Mouse (Mus musculus) heart, adult 2 months (tissue): ENCODE results near the gene Setdb2.

Experiments
- CTCF ChIP-seq: fragments of 200-600 bp; IDR thresholded peaks from 2 replicates; pipeline ENCODE4 v1.8.1; 2022; ENCODE audit warnings: antibody characterized with exemption, mild to moderate bottlenecking, moderate library complexity
- EP300 ChIP-seq: fragments of 200-500 bp; IDR thresholded peaks from 2 replicates; pipeline ENCODE4 v1.6.1; 2011; ENCODE audit warnings: low read depth, low read length, control low read depth; ENCODE audit not compliant: insufficient read depth

- TF ChIP-seq CTCF (no peak), EP300 (no peak)
These were observed 3.3 kb downstream of the Setdb2 start for GRCm38 (mm10) chr14:59437398-59437797.
